Mouse (Mus musculus): ENCODE measurements around the gene Ing4.
A peak's percentile ranks its signal among the peaks of the same experiment; 100 is the strongest.

Ing4 gene

GRCm38 (mm10) chr6:125039533-125040153 lies at the start of gene Ing4:
Gene Ing4 (plus strand): TSS chr6:125039760.
- peak; percentile 91 for DNase-seq (ENCODE audit: low spot score)

DNA sequence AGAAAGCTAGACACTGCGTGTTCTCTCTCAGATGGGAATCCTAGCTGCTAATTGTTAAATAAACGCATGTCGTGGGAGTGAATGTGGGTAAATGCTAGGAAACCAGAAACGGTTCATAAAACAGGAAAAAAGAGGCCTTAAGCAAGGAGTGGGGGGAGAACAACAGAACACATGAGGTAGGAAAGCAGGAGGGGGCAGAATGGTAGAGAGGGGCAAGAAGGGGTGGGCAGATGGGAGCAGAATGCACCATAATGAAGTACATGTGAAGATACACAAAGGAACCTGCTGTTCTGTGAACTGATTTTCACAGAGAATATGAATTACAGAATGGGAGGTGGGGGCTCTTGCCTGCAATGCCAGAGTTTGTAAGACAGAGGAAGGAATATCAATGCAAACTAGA lies 47.3 kb upstream of the Ing4 start:
- no peak for DNase-seq (ENCODE audit: low spot score)

DNA sequence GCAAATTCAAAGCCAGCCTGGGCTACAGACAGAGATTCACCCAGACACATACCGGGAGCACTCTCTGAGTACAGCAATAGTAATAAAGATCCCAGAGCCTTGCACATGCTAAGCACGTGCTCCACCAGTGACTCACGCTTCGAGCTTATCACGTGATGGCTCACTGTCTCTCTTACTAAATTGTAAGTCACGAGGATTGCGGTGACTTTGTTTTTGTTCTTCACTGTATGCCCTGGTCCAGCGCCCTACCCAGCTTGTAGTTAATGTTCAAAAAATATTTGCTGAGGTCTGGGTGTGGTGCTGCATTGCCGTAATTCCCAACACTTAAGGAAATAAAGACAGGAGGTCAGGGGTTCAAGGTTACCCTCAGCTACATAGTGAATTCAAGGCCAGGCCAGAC lies 46.2 kb upstream of the Ing4 start:
- DNase-seq (ENCODE audit: low spot score): no peak

GRCm38 (mm10) chr6:124993876-124994275 lies 45.7 kb upstream of the Ing4 start:
- no peak for DNase-seq (ENCODE audit: low spot score)

DNA sequence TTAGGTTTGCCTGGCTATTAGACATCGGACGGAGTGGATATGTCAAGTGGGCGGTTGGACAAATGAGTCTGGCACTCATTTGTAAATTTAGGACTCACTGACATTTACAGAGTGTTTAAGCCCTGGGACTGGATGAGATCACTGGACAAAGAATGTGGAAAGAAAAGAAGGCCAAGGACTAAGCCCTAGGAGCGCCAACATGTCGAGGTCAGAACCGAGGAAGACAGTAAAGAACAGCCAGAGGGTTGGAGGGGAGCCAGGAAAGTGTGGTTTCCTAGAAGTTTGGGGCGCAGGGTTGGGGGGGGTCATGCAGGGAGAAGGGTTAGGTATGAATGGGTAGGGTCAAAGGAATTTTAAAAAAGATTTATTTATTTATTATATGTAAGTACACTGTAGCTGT lies 44.3 kb upstream of the Ing4 start:
- no peak for DNase-seq (ENCODE audit: low spot score)

- no peak for DNase-seq (ENCODE audit: low spot score)
These were observed 43.6 kb upstream of the Ing4 start for GRCm38 (mm10) chr6:124995831-124996403.

GRCm38 (mm10) chr6:124996551-124997501 lies 42.7 kb upstream of the Ing4 start, which contains the start of gene Pianp:
Gene Pianp (plus strand): TSS chr6:124996694.
- peak; percentile 68 for DNase-seq (ENCODE audit: low spot score)

- DNase-seq (ENCODE audit: low spot score): no peak
These were observed 41.5 kb upstream of the Ing4 start for GRCm38 (mm10) chr6:124998066-124998465.

DNA sequence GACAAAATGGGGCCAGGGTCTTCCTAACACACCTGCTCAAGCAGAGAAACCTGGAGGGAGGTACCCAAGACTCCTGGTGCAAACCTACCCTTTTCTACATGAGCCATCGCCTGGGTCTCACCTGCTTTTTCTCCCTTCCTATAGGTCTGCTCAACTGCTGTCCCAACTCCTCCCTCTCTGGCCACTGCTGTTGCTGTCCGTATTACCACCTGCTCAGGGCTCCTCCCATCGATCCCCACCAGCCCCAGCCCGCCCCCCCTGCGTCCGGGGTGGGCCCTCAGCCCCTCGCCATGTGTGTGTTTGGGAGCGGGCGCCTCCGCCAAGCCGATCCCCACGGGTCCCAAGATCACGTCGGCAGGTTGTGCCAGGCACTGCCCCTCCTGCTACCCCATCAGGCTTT lies 40.5 kb upstream of the Ing4 start:
- DNase-seq (ENCODE audit: low spot score): no peak

GRCm38 (mm10) chr6:124999546-124999945 lies 40.0 kb upstream of the Ing4 start:
- DNase-seq (ENCODE audit: low spot score): no peak

DNA sequence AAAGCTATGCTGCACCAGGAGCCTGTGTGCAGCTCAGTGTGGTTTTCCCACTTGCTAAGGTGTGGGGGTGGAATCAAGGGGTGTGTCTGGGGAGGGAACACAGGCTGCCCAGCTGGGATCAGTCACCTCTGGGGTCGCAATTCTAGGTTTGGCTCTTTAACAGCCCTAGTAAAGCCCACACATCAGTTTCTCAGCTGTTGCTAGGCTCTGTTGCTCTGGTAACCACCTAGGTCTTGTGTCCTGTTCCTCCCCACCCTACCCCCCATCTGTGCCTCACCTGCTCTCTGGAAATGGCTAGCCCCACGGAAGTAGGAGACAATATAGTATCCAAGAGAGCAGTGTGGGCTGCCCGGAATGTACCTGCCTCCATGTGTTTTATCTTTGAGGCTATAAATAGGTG lies 35.9 kb upstream of the Ing4 start:
- DNase-seq (ENCODE audit: low spot score): no peak

GRCm38 (mm10) chr6:125005086-125005485 lies 34.5 kb upstream of the Ing4 start:
- no peak for DNase-seq (ENCODE audit: low spot score)

DNA sequence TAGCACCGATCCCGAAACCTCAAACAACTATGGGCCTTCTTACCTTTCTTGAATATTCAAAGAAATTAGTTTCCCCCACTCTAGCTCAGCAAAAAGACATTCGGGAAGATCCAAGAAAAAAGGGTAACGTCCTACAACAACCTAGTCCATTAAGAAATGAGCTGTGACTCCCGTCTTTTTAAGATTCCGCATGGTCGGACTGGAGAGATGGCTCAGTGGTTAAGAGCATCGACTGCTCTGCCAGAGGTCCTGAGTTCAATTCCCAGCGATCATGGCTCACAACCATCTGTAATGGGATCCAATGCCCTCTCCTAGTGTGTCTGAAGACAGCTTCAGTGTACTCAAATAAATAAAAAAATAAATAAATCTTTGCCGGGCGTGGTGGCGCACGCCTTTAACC lies 31.5 kb upstream of the Ing4 start:
- no peak for DNase-seq (ENCODE audit: low spot score)

DNA sequence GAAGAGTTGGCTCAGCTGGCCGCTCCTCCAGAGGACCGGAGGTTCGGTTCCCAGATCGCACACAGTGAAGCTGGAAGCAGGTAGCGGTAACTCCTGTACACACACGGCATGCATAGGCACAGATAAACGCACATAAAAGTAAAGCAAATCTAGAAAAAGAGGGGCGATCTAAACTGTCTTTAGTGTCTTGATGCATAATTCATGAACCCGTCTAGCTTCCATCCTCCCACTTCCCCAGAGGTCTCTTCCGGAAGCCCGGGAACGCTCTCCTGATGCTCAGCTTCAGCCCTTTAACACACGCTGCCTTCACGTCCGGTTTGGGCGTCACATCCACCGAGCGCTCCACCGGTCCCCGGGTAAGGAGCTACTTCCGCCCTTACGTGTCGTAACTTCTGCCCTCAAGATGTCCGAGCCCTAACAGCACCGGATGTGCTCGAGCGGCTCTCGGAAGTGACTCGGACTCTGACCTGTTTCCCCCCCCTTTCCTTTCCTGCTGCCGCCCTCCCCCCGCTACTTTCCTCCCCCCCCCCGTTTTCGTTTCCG lies 30.9 kb upstream of the Ing4 start:
- DNase-seq (ENCODE audit: low spot score): peak; percentile 98

DNA sequence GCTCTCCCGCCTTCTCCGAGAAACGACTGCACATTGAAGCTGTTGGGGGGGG lies 30.6 kb upstream of the Ing4 start, which contains the start of gene Zfp384:
Gene Zfp384 (plus strand): TSS at position 17 of the 52 bp plus-strand sequence.
- no peak for DNase-seq (ENCODE audit: low spot score)

DNA sequence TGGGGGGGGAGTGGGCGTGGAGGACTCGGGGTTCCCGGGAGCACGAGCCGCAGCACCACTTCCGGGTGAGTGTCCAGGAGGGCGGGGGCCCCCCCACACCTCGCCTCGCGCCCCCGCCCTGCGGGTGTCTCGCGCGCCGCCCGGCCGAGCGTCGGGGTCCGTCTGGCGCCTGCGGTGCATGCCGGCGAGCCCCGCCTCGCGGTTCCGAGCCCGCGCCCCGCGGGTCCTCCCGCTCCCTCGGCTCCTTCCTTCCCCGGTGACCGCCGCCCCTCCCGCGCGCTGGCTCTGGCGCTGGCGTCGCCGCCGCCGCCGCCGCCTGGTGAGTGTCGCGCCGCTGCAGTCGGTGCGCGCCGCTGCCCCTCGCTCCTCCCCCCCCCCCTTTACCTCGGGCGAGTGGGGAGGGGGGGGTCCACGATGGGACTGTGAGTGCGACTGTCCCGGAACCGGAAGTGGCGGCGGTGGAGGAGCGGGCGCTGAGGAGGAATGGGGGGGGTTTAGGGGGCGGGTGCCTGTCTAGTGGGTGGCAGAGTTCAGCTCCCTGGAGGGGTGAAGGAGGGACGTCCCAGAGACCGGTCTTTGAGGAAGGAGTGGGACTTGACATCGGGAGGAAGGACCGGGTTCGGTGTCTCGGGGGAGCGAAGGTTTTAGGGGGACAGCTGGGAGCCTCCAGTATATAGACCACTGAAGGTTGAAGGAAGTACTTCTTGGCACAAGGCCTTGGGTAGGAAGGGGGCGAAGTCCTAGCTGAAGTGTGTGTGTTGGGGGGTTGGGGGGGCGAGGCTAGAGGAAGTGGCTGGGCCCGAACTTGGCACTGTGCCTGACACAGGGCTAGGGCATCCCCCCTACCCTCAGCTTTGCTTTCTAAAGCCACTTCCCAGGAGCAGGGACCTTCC lies 30.1 kb upstream of the Ing4 start:
- DNase-seq (ENCODE audit: low spot score): peak; percentile 81

- DNase-seq (ENCODE audit: low spot score): no peak
These were observed 21.9 kb upstream of the Ing4 start for GRCm38 (mm10) chr6:125017682-125018081.

GRCm38 (mm10) chr6:125030532-125030931 lies 9.0 kb upstream of the Ing4 start:
- peak; percentile 72 for DNase-seq (ENCODE audit: low spot score)

- no peak for DNase-seq (ENCODE audit: low spot score)
These were observed 8.0 kb upstream of the Ing4 start for GRCm38 (mm10) chr6:125031604-125032003.

DNA sequence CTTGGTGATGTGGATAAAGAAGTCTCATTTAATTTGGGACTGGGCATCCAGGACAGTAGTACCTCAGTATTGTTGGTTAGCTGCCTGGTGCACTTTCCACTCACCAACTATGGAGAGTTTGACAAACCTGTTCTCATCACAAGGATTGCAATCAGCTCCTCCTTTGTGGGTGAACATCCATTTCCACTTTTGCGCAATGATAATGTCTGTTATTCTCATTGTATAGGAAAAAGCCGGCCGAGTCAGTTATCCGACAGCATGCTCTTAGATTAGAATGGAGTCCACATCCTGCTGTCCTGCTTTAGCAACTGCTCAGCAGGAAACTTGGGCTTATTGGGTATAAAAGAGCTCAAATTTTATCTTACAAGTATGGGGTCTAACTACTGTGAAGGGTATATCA lies 894 bp upstream of the Ing4 start:
- no peak for DNase-seq (ENCODE audit: low spot score)

DNA sequence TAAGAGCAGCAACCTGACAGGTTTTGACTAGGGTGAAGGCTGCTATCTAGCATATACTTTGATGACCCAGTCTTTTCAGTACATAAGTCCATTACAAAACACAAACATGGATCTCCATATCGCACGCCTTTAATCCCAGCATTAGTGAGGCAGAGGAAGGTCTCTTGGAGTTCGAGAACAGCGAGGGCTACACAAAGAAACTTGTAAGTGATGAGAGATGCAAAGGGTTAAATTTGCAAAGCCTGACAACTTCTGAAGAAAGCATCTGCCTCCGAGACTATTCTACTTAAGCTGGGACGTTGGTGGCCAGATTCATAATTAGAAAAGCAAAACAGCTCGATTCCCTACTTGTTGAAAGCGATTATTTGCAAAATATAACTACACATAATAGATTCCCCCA lies 429 bp upstream of the Ing4 start:
- no peak for DNase-seq (ENCODE audit: low spot score)

DNA sequence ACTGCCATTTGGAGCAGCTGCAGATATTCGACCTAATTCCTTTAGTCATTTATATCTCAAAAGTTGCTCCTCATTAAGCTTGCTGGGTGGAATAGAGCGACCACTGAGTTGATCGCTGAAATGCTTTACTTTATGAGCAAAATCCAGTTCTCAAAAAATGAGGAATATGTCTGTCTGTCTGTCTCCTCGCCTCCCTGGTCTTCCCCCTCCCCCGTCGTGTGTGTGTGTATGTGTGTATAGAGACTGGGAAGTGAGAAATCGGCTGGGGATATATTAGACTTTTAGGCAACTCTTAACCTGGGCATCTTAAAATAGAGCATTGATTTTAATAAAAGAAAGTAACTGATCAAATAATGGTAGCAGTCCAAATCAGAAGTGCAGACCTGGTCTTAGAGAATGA lies 661 bp downstream of the Ing4 start:
- no peak for DNase-seq (ENCODE audit: low spot score)

Data from T-cell, adult 2 months (primary cell).